Mouse (Mus musculus) CH12.LX (cell line): ENCODE measurements at regions not wholly inside any gene's neighbourhood (a gene's known extent, or its start where the extent isn't known, plus 50 kb on each side); places are given as distances from the start of the nearest gene placed in this dataset.

Experiments used
- MAFK ChIP-seq: IDR thresholded peaks from 2 replicates; pipeline ENCODE4 v1.6.1; 2011; ENCODE audit warnings: low read length, improper control_type of control experiment; ENCODE audit not compliant: insufficient replicate concordance
- MAX ChIP-seq: IDR thresholded peaks from 2 replicates; pipeline ENCODE4 v1.6.1; 2011; ENCODE audit warnings: low read length, improper control_type of control experiment
- POLR2A ChIP-seq: IDR thresholded peaks from 2 replicates; pipeline ENCODE4 v1.6.1; 2011; ENCODE audit warnings: low read depth, mild to moderate bottlenecking, improper control_type of control experiment, low read length

DNA sequence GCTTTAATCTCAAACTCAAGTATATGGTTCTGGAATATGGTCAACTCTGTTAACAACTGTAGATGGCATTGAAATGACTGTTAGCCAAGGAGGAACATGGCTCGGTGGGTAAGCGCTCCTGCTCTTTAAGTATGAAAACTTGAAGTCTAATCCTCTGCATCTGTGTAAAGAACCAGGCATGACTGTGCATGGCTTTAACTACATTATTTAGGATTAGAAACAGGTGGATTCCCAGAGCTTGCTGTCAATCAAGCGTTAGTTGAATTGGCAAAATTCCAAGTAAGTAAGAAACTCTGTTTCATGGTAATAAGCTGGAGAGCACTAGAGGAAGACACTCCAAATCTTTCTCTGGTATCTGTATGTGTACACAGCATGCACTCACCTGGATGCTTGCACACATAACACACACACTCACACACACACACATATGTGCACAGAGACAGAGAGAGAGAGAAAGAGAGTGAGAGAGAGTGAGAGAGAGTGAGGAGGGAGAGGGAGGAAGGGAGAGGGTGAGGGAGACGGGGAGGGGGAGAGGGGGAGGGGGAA is 993.9 kb upstream of the Pom121l12 start:
- TF ChIP-seq MAFK (no peak), POLR2A (no peak), MAX (no peak)
